Mouse (Mus musculus): ENCODE results near the gene Nms.

DNA sequence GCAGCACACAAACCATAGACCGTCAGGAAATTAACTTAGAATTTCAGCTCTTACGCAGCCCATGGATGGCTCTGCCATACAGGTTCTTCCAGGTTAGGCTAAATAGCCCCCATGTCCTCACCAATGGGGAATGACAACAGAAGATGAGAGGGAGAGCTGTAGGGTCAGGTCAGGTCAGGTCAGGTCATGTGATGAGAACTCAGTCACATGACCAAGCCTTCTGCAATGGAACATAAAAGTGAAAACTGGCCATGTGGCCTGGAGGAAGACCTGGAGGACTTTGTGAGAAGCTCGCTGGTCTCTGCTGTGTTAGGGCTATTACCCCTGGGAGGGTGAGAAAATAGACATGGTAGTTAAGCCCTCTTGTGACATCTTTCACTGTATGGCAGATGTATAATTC is 17.5 kb downstream of the Nms start:
- no peak for TF ChIP-seq CTCF (conservative IDR thresholded peaks at IDR 0.05; ENCODE audit: low read length)
- no peak for TF ChIP-seq POU5F1 (IDR thresholded peaks at IDR 0.05; ENCODE audit: borderline replicate concordance, low read length)

Measured in E14TG2a.4 (cell line).